Mouse (Mus musculus) MEL (cell line): ENCODE results near the gene Hoxa4. TPM values are rescaled to one million over a fixed set of nuclear protein-coding genes. Genes with fewer than 3 reads are reported as not detected.

Source experiments
- DNase-seq: peaks from one replicate; pipeline ENCODE4 v3.0.0; 2011; ENCODE audit warnings: low read depth, low spot score
- H3K27ac ChIP-seq: 2 replicates; pipeline ENCODE4 v1.5.1; 2012; ENCODE audit warnings: low read depth, mild to moderate bottlenecking, control low read depth, low read length, moderate library complexity; ENCODE audit not compliant: control insufficient read depth
- H3K27me3 ChIP-seq, 2 experiments: fragments of 150-350 bp in 1 of 2; sonication (generic) in 1 of 2; 2 replicates each; pipeline ENCODE4 v1.6.1; 2012; ENCODE audit warnings: low read length in 2 of 2, mild to moderate bottlenecking in 2 of 2, improper control_type of control experiment in 1 of 2, moderate library complexity in 1 of 2; ENCODE audit not compliant: insufficient read depth in 2 of 2, control insufficient read depth in 1 of 2
- H3K36me3 ChIP-seq, 2 experiments: 2 replicates each; pipeline ENCODE4 v1.6.1; 2012 to 2014; ENCODE audit warnings: low read length in 2 of 2, improper control_type of control experiment in 1 of 2, inconsistent platforms in 1 of 2, mild to moderate bottlenecking in 1 of 2; ENCODE audit not compliant: insufficient read depth in 2 of 2, control insufficient read depth in 1 of 2
- H3K4me1 ChIP-seq, 2 experiments: fragments of 150-350 bp in 1 of 2; sonication (generic) in 1 of 2; 2 replicates each; pipeline ENCODE4 v1.6.1; 2012; ENCODE audit warnings: low read length in 2 of 2, improper control_type of control experiment in 1 of 2, mild to moderate bottlenecking in 1 of 2; ENCODE audit not compliant: insufficient read depth in 2 of 2, control insufficient read depth in 1 of 2
- H3K4me3 ChIP-seq, 2 experiments: fragments of 150-350 bp in 1 of 2; sonication (generic) in 1 of 2; 2 replicates each; pipeline ENCODE4 v1.5.1; 2012; ENCODE audit warnings: low read depth in 2 of 2, low read length in 2 of 2, mild to moderate bottlenecking in 2 of 2, moderate library complexity in 2 of 2, control low read depth in 1 of 2, improper control_type of control experiment in 1 of 2; ENCODE audit not compliant: control insufficient read depth in 1 of 2, insufficient read depth in 1 of 2
- H3K79me2 ChIP-seq: 2 replicates; pipeline ENCODE4 v1.6.1; 2012; ENCODE audit warnings: mild to moderate bottlenecking, low read length, moderate library complexity; ENCODE audit not compliant: control insufficient read depth, poor library complexity, insufficient read depth
- H3K9ac ChIP-seq: 2 replicates; pipeline ENCODE4 v1.6.1; 2012; ENCODE audit warnings: low read depth, mild to moderate bottlenecking, control low read depth, low read length, moderate library complexity; ENCODE audit not compliant: control insufficient read depth, poor library complexity, severe bottlenecking
- H3K9me3 ChIP-seq: fragments of 150-350 bp; sonication (generic); replicated peaks from 2 replicates; pipeline ENCODE4 v1.6.1; 2012; ENCODE audit warnings: mild to moderate bottlenecking, low read length, improper control_type of control experiment, moderate library complexity; ENCODE audit not compliant: insufficient read depth
- BHLHE40 ChIP-seq: IDR thresholded peaks from 2 replicates; pipeline ENCODE4 v1.6.1; 2012; ENCODE audit warnings: low read depth, mild to moderate bottlenecking, inconsistent platforms, low read length, improper control_type of control experiment, borderline replicate concordance
- CHD1 ChIP-seq: IDR thresholded peaks from 2 replicates; pipeline ENCODE4 v1.6.1; 2012; ENCODE audit warnings: low read depth, mild to moderate bottlenecking, inconsistent platforms, low read length, improper control_type of control experiment
- CHD2 ChIP-seq: IDR thresholded peaks from 2 replicates; pipeline ENCODE4 v1.6.1; 2011; ENCODE audit warnings: low read length, improper control_type of control experiment
- E2F4 ChIP-seq: IDR thresholded peaks from 2 replicates; pipeline ENCODE4 v1.6.1; 2011; ENCODE audit warnings: low read depth, low read length, improper control_type of control experiment, borderline replicate concordance
- ELF1 ChIP-seq: IDR thresholded peaks from 2 replicates; pipeline ENCODE4 v1.6.1; 2014; ENCODE audit warnings: low read depth, mild to moderate bottlenecking, inconsistent platforms, low read length, improper control_type of control experiment, moderate library complexity
- ETS1 ChIP-seq: IDR thresholded peaks from 2 replicates; pipeline ENCODE4 v1.6.1; 2012; ENCODE audit warnings: low read depth, mild to moderate bottlenecking, inconsistent platforms, low read length, improper control_type of control experiment, moderate library complexity
- GABPA ChIP-seq: IDR thresholded peaks from 2 replicates; pipeline ENCODE4 v1.6.1; 2012; ENCODE audit warnings: low read depth, mild to moderate bottlenecking, inconsistent platforms, low read length, improper control_type of control experiment, moderate library complexity
- GATA1 ChIP-seq: IDR thresholded peaks from 2 replicates; pipeline ENCODE4 v1.6.1; 2011; ENCODE audit warnings: low read depth, low read length, improper control_type of control experiment
- JUND ChIP-seq: IDR thresholded peaks from 2 replicates; pipeline ENCODE4 v1.6.1; 2011; ENCODE audit warnings: low read depth, mild to moderate bottlenecking, improper control_type of control experiment, low read length
- KAT2A ChIP-seq: conservative IDR thresholded peaks from 2 replicates; pipeline ENCODE4 v1.6.1; 2012; ENCODE audit warnings: low read depth, low read length, improper control_type of control experiment, inconsistent platforms
- MAX ChIP-seq: IDR thresholded peaks from 2 replicates; pipeline ENCODE4 v1.6.1; 2011; ENCODE audit warnings: low read length, improper control_type of control experiment
- MXI1 ChIP-seq: IDR thresholded peaks from 2 replicates; pipeline ENCODE4 v1.6.1; 2011; ENCODE audit warnings: mild to moderate bottlenecking, low read depth, low read length, improper control_type of control experiment
- MYC ChIP-seq: IDR thresholded peaks from 2 replicates; pipeline ENCODE4 v1.6.1; 2011; ENCODE audit warnings: low read depth, mild to moderate bottlenecking, low read length, improper control_type of control experiment, moderate library complexity
- NELFE ChIP-seq: IDR thresholded peaks from 2 replicates; pipeline ENCODE4 v1.6.1; 2011; ENCODE audit warnings: low read depth, low read length, improper control_type of control experiment
- NRF1 ChIP-seq: IDR thresholded peaks from 2 replicates; pipeline ENCODE4 v1.6.1; 2014; ENCODE audit warnings: low read depth, mild to moderate bottlenecking, inconsistent platforms, low read length, improper control_type of control experiment, moderate library complexity; ENCODE audit not compliant: poor library complexity, insufficient read depth, severe bottlenecking
- POLR2AphosphoS5 ChIP-seq: IDR thresholded peaks from 2 replicates; pipeline ENCODE4 v1.6.1; 2012; ENCODE audit warnings: low read depth, borderline replicate concordance, mild to moderate bottlenecking, inconsistent platforms, low read length, moderate library complexity, mixed read lengths
- RAD21 ChIP-seq: IDR thresholded peaks from 2 replicates; pipeline ENCODE4 v1.6.1; 2011; ENCODE audit warnings: mild to moderate bottlenecking, low read depth, low read length, improper control_type of control experiment
- RCOR1 ChIP-seq: IDR thresholded peaks from 2 replicates; pipeline ENCODE4 v1.6.1; 2012; ENCODE audit warnings: low read depth, mild to moderate bottlenecking, inconsistent platforms, low read length, improper control_type of control experiment
- SIN3A ChIP-seq: IDR thresholded peaks from 2 replicates; pipeline ENCODE4 v1.6.1; 2012; ENCODE audit warnings: low read length, improper control_type of control experiment, inconsistent platforms
- TAL1 ChIP-seq: IDR thresholded peaks from 2 replicates; pipeline ENCODE4 v1.6.1; 2012; ENCODE audit warnings: mild to moderate bottlenecking, inconsistent platforms, low read length, moderate library complexity, mixed read lengths
- TBP ChIP-seq: IDR thresholded peaks from 2 replicates; pipeline ENCODE4 v1.8.0; 2011; ENCODE audit warnings: low read depth, low read length, improper control_type of control experiment
- TCF12 ChIP-seq: IDR thresholded peaks from 2 replicates; pipeline ENCODE4 v1.6.1; 2014; ENCODE audit warnings: low read depth, mild to moderate bottlenecking, inconsistent platforms, low read length, improper control_type of control experiment, moderate library complexity
- UBTF ChIP-seq: IDR thresholded peaks from 2 replicates; pipeline ENCODE4 v1.6.1; 2012; ENCODE audit warnings: low read depth, mild to moderate bottlenecking, inconsistent platforms, low read length, improper control_type of control experiment, moderate library complexity, borderline replicate concordance; ENCODE audit not compliant: insufficient read depth
- USF1 ChIP-seq: IDR thresholded peaks from 2 replicates; pipeline ENCODE4 v1.6.1; 2014; ENCODE audit warnings: low read depth, mild to moderate bottlenecking, inconsistent platforms, low read length, improper control_type of control experiment, moderate library complexity
- USF2 ChIP-seq, 2 experiments: IDR thresholded peaks; 2 replicates each; pipeline ENCODE4 v1.6.1; 2011 to 2012; ENCODE audit warnings: improper control_type of control experiment in 2 of 2, low read length in 2 of 2, borderline replicate concordance in 1 of 2, inconsistent platforms in 1 of 2, low read depth in 1 of 2, mild to moderate bottlenecking in 1 of 2; ENCODE audit not compliant: insufficient read depth in 1 of 2
- ZC3H11A ChIP-seq: IDR thresholded peaks from 2 replicates; pipeline ENCODE4 v1.6.1; 2012; ENCODE audit warnings: low read depth, mild to moderate bottlenecking, inconsistent platforms, low read length, improper control_type of control experiment
- ZKSCAN1 ChIP-seq: IDR thresholded peaks from 2 replicates; pipeline ENCODE4 v1.6.1; 2012; ENCODE audit warnings: low read depth, mild to moderate bottlenecking, inconsistent platforms, low read length, improper control_type of control experiment, moderate library complexity
- ZMIZ1 ChIP-seq: IDR thresholded peaks from 2 replicates; pipeline ENCODE4 v1.6.1; 2012; ENCODE audit warnings: low read depth, mild to moderate bottlenecking, inconsistent platforms, low read length, improper control_type of control experiment, moderate library complexity
- polyA plus RNA-seq, 2 experiments: library from polyadenylated mRNA; stranded (reverse) in 1 of 2; unstranded in 1 of 2; fragments of >175 nt in 1 of 2; fragments of >200 nt in 1 of 2; gene quantifications; 2 replicates each; pipeline versions ENCODE4 v1.2.1 to v1.2.4; 2012; ENCODE audit warnings: low replicate concordance in 2 of 2, low read depth in 1 of 2; ENCODE audit not compliant: insufficient read length in 2 of 2, insufficient read depth in 1 of 2, missing spikeins in 1 of 2
- total RNA-seq: library from RNA; depleted of rRNA; stranded (reverse); fragments of 300-350 nt; gene quantifications from 2 replicates; pipeline ENCODE4 v1.2.3, GENCODE M21; 2012

Hoxa4 gene
- total and polyA plus RNA-seq, 3 experiments, result not detected

DNA sequence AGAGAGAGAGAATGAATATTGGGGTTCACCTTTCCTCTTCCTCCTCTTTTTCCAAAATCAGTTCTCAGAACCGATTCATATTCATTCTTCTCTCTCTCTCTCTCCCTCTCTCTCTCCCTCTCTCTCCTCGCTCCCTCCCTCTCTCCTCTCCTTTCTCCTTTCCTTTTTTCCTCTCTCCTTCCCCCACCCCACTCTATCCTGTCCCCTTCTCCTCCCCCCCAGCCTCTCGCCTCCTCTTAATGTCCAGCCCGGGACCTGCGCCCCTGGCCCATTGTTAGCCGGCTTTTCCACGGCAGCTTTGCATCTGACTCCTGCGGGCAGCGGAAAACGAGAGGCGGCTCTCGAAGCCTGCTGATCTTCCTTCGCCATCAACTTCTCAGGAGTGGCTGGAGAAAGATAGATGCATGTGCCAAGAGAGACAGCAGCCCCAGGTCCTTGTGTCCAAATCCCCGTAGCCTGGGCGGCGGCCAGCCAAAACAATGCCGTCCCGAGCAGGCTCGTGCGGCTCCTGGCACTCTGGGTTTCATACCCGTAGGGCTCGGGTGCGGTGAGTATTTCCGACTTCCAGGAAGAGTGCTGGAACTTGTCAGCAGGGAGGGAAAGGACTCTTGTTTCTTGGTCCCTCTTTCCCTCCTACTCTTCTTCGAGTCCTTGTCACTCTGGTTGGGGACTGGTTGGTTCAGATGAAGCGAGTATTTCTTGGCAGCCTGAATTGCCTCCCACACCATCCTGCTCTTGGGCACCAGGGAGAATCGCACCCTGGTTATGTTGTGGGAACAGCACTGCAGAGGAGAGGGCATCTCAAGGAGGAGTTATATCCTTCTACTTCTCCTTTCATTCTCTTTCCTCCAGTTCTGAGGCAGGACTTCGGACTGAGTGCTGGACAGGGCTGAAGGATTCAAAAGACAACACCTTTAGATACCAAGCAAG lies 25.8 kb downstream of the Hoxa4 start:
- no peaks in the 10 kb centered on the region for H3K27me3 ChIP-seq

DNA sequence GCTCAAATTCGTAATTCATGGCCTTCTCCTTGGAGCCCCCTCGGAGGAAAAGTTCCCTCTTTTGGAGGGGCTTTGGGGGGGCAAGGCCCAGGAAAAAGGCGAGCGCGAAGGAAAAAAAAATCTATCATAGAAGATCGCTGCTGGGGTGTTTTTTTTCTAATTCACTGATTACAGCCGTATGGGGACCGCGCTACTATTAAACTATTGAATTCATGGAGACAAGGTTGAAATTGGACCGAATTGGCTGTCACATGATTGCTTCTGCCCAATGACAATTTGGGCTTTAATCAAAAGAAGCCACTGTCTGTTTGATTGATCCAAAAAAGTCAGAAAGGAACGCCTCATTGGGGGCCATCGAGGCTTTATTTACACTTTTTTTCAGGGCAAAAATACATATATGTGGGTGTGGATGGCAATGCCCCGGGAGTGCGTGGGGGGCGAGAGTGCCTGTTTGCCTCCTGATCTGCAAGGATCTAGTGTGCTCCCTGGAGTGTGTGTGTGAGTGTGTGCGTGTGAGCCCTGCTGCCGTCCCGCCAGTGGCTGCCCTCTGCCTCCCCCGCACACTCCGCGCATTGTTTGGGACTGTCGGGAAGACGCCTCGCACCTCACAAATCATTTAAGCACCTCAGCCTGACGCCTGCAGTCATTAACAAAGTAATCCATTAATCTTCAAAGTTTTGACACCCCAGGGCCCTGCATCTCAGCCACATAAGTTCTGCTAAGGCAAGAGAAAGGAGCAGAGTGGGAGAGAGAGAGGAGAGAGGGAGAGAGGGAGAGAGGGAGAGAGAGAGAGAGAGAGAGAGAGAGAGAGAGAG lies 26.7 kb downstream of the Hoxa4 start, which contains the start of gene Hoxa2:
Hoxa2 (minus strand) TSS at position 206 of the 815 bp plus-strand sequence.
- Histone ChIP-seq H3K27me3 (no peaks in the 10 kb centered on the region), H3K27ac (no peak within 1 kb of the TSS), H3K4me3 (no peak within 1 kb of the TSS)

More for the DNA sequence above, 25.8 kb downstream of the Hoxa4 start:
- no peaks in the 10 kb centered on the region for H3K4me1 ChIP-seq
- H3K79me2 ChIP-seq, result no peaks in the 10 kb centered on the region
- H3K9ac ChIP-seq, result no peak overlapping the region
- no peaks in the 10 kb centered on the region for H3K9me3 ChIP-seq
- no peaks in the 10 kb centered on the region for H3K36me3 ChIP-seq
- no peak for DNase-seq
- H3K27ac ChIP-seq, result no peak overlapping the region
- no peak for TF ChIP-seq GABPA
- no peak for TF ChIP-seq CHD2
- TF ChIP-seq MXI1, result no peak
- no peak for TF ChIP-seq JUND
- TF ChIP-seq KAT2A, result no peak
- TF ChIP-seq USF1, result no peak
- TF ChIP-seq NELFE, result no peak
- no peak for TF ChIP-seq RAD21
- TF ChIP-seq MYC, result no peak
- TF ChIP-seq TBP, result no peak
- no peak for TF ChIP-seq E2F4
- no peak for TF ChIP-seq ZC3H11A
- TF ChIP-seq MAX, result no peak
- no peak for TF ChIP-seq UBTF
- no peak for TF ChIP-seq ZMIZ1
- no peak for TF ChIP-seq TAL1
- no peak for TF ChIP-seq SIN3A
- TF ChIP-seq, all 39 proteins: peak for 0
- H3K4me3 ChIP-seq, result no peak overlapping the region

More for the DNA sequence above, 26.7 kb downstream of the Hoxa4 start, which contains the start of gene Hoxa2:
- Histone ChIP-seq H3K79me2 (no peaks in the 10 kb centered on the region), H3K9me3 (no peaks in the 10 kb centered on the region)
- no peak for DNase-seq
- TF ChIP-seq SIN3A (no peak), TCF12 (no peak), CHD1 (no peak), USF2 (IDR thresholded peaks at IDR 0.05; ENCODE audit: borderline replicate concordance in 1 of 2, insufficient read depth in 1 of 2, low read depth in 1 of 2, low read length in 2 of 2) (no peak), RCOR1 (no peak), ETS1 (no peak), KAT2A (no peak), GATA1 (no peak), MXI1 (no peak), ELF1 (no peak), NRF1 (no peak), MAX (no peak), E2F4 (no peak), GABPA (no peak), ZMIZ1 (no peak), POLR2AphosphoS5 (no peak), ZKSCAN1 (no peak), BHLHE40 (no peak), CHD2 (no peak)
- TF ChIP-seq, all 39 proteins: peak for 0
- Histone ChIP-seq H3K9ac (no peak within 1 kb of the TSS), H3K36me3 (no peaks in the 10 kb centered on the region), H3K4me1 (no peaks in the 10 kb centered on the region)
